Mouse (Mus musculus) heart, embryonic 14.5 days (tissue): Measurements from ENCODE around the gene Gm20431. TPM values are rescaled to one million over a fixed set of nuclear protein-coding genes. Genes with fewer than 3 reads are reported as not detected.

Source experiments
- ATAC-seq: fragments of 200-750 bp; cut with Nextera tagmentation; 2 replicates; pipeline ENCODE4 v1.8.0; 2017; ENCODE audit warnings: low read depth, moderate TSS enrichment; ENCODE audit not compliant: insufficient number of reproducible peaks, insufficient read depth, low FRiP score
- H3K27ac ChIP-seq, 2 experiments: fragments of 200-500 bp in 1 of 2; fragments of 300-500 bp in 1 of 2; sonication (generic) in 1 of 2; replicated peaks in 1 of 2; 2 replicates each; pipeline ENCODE4 v1.5.1; 2012 to 2014; ENCODE audit warnings: low read depth in 2 of 2, low read length in 2 of 2, control low read depth in 1 of 2, mild to moderate bottlenecking in 1 of 2, mixed read lengths in 1 of 2; ENCODE audit not compliant: control insufficient read depth in 1 of 2, insufficient read depth in 1 of 2
- H3K27me3 ChIP-seq: fragments of 300-500 bp; sonication (generic); 2 replicates; pipeline ENCODE4 v1.6.1; 2014; ENCODE audit warnings: mild to moderate bottlenecking, low read length, control low read depth; ENCODE audit not compliant: control insufficient read depth, insufficient read depth
- H3K36me3 ChIP-seq: fragments of 300-500 bp; sonication (generic); 2 replicates; pipeline ENCODE4 v1.6.1; 2014; ENCODE audit warnings: mild to moderate bottlenecking, control low read depth, low read length, mixed read lengths; ENCODE audit not compliant: control insufficient read depth, insufficient read depth
- H3K4me1 ChIP-seq, 2 experiments: fragments of 200-500 bp in 1 of 2; fragments of 300-500 bp in 1 of 2; sonication (generic) in 1 of 2; 2 replicates each; pipeline ENCODE4 v1.6.1; 2012 to 2014; ENCODE audit warnings: low read length in 2 of 2, control low read depth in 1 of 2, mixed read lengths in 1 of 2; ENCODE audit not compliant: control insufficient read depth in 2 of 2, insufficient read depth in 2 of 2
- H3K4me2 ChIP-seq: fragments of 300-500 bp; sonication (generic); 2 replicates; pipeline ENCODE4 v1.6.1; 2014; ENCODE audit warnings: mild to moderate bottlenecking, low read length
- H3K4me3 ChIP-seq, 2 experiments: fragments of 200-500 bp in 1 of 2; fragments of 300-500 bp in 1 of 2; sonication (generic) in 1 of 2; 2 replicates each; pipeline ENCODE4 v1.5.1; 2012 to 2014; ENCODE audit warnings: low read length in 2 of 2, mild to moderate bottlenecking in 2 of 2, control low read depth in 1 of 2, low read depth in 1 of 2, moderate library complexity in 1 of 2; ENCODE audit not compliant: control insufficient read depth in 1 of 2, insufficient read depth in 1 of 2
- H3K9ac ChIP-seq: fragments of 300-500 bp; sonication (generic); 2 replicates; pipeline ENCODE4 v1.6.1; 2014; ENCODE audit warnings: mild to moderate bottlenecking, low read length
- H3K9me3 ChIP-seq: fragments of 300-500 bp; sonication (generic); 2 replicates; pipeline ENCODE4 v1.6.1; 2016; ENCODE audit warnings: low read length, control low read depth; ENCODE audit not compliant: control insufficient read depth
- WGBS: fragments of 180-500 bp; shearing (Covaris S2); extraction: QIAGEN DNeasy Blood & Tissue Kit; methylation state at CpG from one replicate; pipeline ENCODE4 v1.1.7; 2014; 5-methylcytosine and 5-hydroxymethylcytosine counted together
- polyA plus RNA-seq: library from polyadenylated mRNA; unstranded; fragments of >200 nt; fragmentation: Nextera tagmentation; extraction: Ambion mirVana; gene quantifications from 2 replicates; pipeline ENCODE4 v1.2.1, GENCODE M21; 2014

Gm20431 gene
- polyA plus RNA-seq, 1 experiment from 2014 or later, result 0.19 TPM

DNA sequence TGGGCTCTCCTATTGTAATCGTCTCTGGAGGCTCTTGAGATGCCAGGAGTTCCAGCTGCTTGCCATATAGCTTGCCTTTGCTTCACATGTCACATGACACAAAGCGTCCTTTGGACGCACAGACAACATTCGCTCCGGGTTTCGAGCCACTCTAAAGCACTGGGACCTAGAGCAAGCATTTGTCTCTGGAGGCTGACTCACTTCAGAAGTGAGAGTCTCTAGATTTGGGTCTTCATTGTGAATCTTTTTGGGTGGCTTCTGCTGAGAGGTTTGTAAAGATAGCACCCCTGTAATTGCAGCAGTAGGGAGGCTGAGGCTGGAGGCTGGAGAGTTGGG, 27.8 kb downstream of the Gm20431 start:
- peak overlapping the region; percentile 69; the same call in 1 of the 2 replicates for H3K9ac ChIP-seq
- H3K4me3 ChIP-seq, result no peak overlapping the region
- H3K27ac ChIP-seq, result peak overlapping the region; percentile 68 to 93
- peaks cover 38 to 44% of the 10 kb centered on the region in 2 experiments for H3K4me1 ChIP-seq
- 57% methylated on average over 6 of the region's 6 CpGs for WGBS
- H3K27me3 ChIP-seq, result no peaks in the 10 kb centered on the region
- H3K36me3 ChIP-seq, result peaks cover 3% of the 10 kb centered on the region; the same call in 1 of the 2 replicates
- no peak for ATAC-seq
- peak overlapping the region; percentile 79 for H3K4me2 ChIP-seq
- H3K9me3 ChIP-seq, result no peaks in the 10 kb centered on the region

DNA sequence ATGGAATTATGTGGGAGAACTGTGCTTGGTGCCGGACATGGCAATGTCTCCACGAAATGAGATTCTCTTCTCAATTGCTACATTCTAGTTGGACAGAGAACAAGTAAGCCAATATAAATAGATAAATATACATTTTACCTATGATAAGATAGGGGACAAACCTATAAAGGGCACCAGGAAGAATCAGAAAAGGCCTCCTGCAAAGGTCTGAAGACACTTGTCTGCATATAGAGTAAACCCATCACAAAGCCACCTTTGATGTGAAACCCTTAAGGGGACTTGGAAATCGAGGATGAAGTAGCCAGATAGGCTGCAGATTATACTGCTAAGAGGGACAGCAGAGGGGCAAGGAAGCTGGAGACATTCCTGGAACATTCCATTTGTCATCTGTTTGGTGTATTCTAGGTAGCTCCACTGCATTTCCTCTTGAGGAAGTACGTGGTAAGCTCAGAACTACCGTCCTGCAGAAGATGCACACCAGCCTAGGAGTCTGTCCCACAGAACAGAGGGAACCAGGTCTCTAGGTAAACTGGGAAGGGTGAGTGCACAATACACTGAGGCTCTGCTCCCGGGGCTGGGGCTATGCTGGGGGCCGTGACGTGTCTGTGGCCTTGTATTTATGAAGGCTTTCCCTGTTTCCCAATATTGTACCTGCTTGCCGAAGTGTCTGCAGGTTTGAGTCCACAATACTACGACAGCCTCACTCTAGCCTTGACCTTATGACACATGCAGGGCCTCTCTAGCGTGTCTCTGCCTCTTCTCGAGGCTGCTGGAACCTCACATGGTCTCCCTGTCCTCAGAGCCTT, 28.4 kb downstream of the Gm20431 start:
- H3K4me2 ChIP-seq, result peak overlapping the region; percentile 79
- H3K27ac ChIP-seq, result peak overlapping the region; percentile 77 to 93
- peak overlapping the region; percentile 90 to 94 for H3K4me3 ChIP-seq
- no peaks in the 10 kb centered on the region for H3K9me3 ChIP-seq
- ATAC-seq, result no peak
- no peaks in the 10 kb centered on the region for H3K27me3 ChIP-seq
- 58% methylated on average over 12 of the region's 12 CpGs for WGBS
- peaks cover 40 to 49% of the 10 kb centered on the region in 2 experiments for H3K4me1 ChIP-seq
- H3K36me3 ChIP-seq, result peaks cover 8% of the 10 kb centered on the region
- H3K9ac ChIP-seq, result peak overlapping the region; percentile 93

DNA sequence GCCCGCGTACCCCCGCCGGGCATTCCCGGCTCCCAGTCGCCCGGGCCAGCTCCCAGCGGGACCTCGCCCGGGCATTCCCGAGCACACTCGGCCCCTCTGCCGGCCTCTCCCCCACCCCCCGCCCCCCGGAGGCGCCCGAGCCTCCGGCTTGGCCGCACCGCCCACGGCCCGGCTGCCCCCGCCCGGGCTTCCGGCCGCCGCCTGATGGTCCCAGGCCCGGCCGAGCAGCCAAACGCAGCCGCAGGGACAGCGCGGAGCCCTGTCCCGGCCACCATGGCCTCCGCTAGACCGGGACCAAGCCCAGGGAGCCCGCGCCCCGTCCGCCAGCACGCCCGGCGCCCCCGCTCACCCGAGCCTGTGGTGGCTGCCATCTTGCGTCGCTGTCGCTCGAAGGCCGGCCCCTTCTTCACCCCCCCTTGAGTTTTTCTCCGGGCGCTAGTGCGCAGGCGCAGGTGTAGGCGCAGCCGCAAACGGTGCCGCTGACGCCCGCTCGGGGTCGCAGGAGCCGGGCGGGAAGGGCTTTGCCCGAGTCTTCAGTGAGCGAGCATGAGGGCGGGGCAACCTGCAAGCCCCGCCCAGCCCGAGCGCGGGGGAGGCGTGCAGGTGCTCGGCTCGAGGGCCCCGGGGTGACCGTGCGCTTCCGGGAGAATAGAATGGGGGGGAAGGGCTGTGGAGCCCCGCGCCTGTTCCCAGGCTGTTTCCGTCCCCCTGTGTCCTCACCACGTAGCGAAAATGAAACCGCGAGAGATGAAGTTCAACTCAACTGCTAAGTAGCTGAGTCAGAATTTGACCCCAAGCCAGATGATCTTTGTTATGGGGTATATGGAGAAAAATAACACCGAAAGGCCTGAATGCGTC, 29.5 kb downstream of the Gm20431 start, which contains the start of gene Ube2v1:
Gene Ube2v1 (minus strand): TSS at position 505 of the 858 bp plus-strand sequence.
- ATAC-seq, result peak; percentile 88
- WGBS, result under 1% methylated on average over 85 of the region's 87 CpGs
- no peaks in the 10 kb centered on the region for H3K9me3 ChIP-seq
- H3K9ac ChIP-seq, result peak within 1 kb of the TSS; percentile 93
- H3K36me3 ChIP-seq, result peaks cover 18% of the 10 kb centered on the region
- peak within 1 kb of the TSS; percentile 90 to 94 for H3K4me3 ChIP-seq
- H3K4me1 ChIP-seq, result peaks cover 40 to 54% of the 10 kb centered on the region in 2 experiments
- H3K4me2 ChIP-seq, result peak within 1 kb of the TSS; percentile 79
- no peaks in the 10 kb centered on the region for H3K27me3 ChIP-seq
- H3K27ac ChIP-seq, result peak within 1 kb of the TSS; percentile 80 to 93

DNA sequence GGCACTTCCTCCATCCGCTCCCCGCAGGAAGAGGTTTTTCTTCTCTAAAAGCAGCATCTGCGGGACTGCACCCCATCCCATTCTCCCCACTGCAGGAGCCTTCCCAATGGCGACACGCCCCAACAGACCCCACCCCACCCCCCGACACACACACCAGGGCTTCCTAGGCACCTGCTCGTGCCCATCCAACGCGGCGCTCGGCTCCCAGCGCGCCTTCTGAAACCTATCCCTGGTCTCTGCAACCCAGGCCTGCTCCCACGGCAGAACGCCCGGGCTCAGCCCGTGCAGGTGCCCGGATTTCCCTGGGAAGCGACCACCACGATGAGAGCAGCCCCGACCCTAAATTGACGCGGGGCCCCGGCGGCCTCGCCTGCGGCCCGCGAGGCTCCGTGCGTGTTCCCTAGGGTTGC, 30.1 kb downstream of the Gm20431 start:
- Histone ChIP-seq H3K4me3 (peak overlapping the region; percentile 90 to 94), H3K4me1 (peaks cover 40 to 54% of the 10 kb centered on the region in 2 experiments), H3K27ac (peak overlapping the region; percentile 17 to 93; a peak in 2 of 4 replicates), H3K4me2 (peak overlapping the region; percentile 68), H3K9ac (peak overlapping the region; percentile 93), H3K36me3 (peaks cover 21% of the 10 kb centered on the region), H3K27me3 (no peaks in the 10 kb centered on the region), H3K9me3 (no peaks in the 10 kb centered on the region)
- ATAC-seq, result 0 out of 2 replicates have a peak, but pooled peaks have one; percentile 3
- under 1% methylated on average over 30 of the region's 31 CpGs for WGBS

DNA sequence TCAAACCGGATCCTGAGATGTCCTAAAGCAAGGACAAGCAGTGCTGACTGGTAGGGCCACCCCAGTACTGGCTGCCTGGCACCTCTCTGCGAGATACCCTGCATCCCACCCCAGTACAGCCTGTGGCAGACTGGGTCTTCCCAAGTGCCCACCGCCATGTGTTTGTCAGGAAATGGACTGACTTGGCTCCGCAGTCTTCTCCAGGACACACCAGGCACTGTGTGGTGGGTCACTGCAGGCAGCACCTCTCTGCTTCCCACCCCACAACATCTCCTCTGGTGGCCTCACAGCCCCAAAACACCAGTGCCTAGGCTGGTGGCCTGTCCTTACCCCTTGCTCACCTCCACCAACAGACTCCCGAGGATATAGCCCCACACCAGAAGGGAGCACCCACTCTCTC, 30.9 kb downstream of the Gm20431 start:
- no peaks in the 10 kb centered on the region for H3K9me3 ChIP-seq
- ATAC-seq, result no peak
- peak overlapping the region; percentile 68 for H3K4me2 ChIP-seq
- peaks cover 21% of the 10 kb centered on the region for H3K36me3 ChIP-seq
- peak overlapping the region in 1 of 2 experiments; percentile 73; a peak in 2 of 4 replicates for H3K27ac ChIP-seq
- peak overlapping the region; percentile 93 for H3K9ac ChIP-seq
- 46% methylated on average over 5 of the region's 5 CpGs for WGBS
- H3K4me1 ChIP-seq, result peaks cover 40 to 61% of the 10 kb centered on the region in 2 experiments
- no peaks in the 10 kb centered on the region for H3K27me3 ChIP-seq
- peak overlapping the region; percentile 90 to 94 for H3K4me3 ChIP-seq

DNA sequence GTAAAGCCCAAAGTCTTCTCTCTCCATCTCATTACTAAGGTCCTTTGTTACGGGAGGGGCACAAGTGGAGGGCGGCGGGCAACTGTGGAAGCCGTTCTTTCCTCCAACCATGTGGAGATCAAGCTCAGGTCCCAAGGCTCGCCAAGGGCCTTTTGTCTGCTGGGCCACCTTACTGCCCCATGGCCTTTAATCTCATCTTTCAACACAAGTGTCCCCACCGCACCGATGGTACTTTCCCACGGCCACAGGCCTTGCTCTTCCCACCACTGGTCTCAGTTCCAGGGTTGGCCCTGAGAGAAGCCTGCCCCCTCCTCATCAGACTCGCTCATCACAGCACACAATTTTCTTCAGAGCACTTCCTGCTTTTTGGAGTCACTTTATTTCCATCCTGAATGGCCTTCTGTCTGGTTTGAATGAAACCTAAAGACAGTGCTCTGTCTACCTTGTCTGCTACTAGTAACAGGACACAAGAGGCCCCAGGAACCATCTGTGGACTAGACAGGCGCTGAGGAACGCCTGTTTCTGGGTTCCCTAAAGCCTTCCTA, 31.6 kb downstream of the Gm20431 start:
- H3K4me1 ChIP-seq, result peaks cover 40 to 63% of the 10 kb centered on the region in 2 experiments
- peak overlapping the region; percentile 93 for H3K9ac ChIP-seq
- H3K4me3 ChIP-seq, result peak overlapping the region in 1 of 2 experiments; percentile 94; a peak in 1 of 4 replicates
- H3K27me3 ChIP-seq, result no peaks in the 10 kb centered on the region
- H3K9me3 ChIP-seq, result no peaks in the 10 kb centered on the region
- 58% methylated on average over 11 of the region's 11 CpGs for WGBS
- peak overlapping the region in 1 of 2 experiments; percentile 73; a peak in 3 of 4 replicates for H3K27ac ChIP-seq
- no peak for ATAC-seq
- peaks cover 21% of the 10 kb centered on the region for H3K36me3 ChIP-seq
- H3K4me2 ChIP-seq, result peak overlapping the region; percentile 68

DNA sequence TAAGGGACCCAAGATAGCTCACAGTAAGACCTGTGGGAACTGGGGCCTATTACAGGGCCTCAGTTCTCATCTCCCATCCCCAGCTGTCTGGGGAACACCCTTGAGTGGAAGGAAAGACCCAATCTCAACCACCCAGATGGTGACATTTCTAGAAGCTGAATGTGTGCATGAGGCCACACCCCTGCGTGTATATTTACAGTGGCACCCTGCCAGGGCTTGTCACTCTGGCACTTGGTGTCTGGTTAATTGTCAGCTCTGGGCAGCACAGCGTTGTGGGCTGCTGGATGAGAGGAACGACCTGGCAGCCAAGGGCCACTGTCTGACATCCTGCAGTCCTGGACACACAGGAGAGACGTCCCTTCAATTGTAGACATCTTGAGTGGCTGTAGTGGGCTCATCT, 32.4 kb downstream of the Gm20431 start:
- ATAC-seq, result no peak
- WGBS, result 6% methylated on average over 4 of the region's 4 CpGs
- Histone ChIP-seq H3K9ac (peak overlapping the region; percentile 93; the same call in 1 of the 2 replicates), H3K4me2 (peak overlapping the region; percentile 68), H3K9me3 (no peaks in the 10 kb centered on the region), H3K36me3 (peaks cover 21% of the 10 kb centered on the region), H3K4me1 (peaks cover 38 to 59% of the 10 kb centered on the region in 2 experiments), H3K27ac (peak overlapping the region; percentile 54 to 73), H3K4me3 (no peak overlapping the region), H3K27me3 (no peaks in the 10 kb centered on the region)
